Mouse (Mus musculus) CD8-positive naive resting alpha-beta T cell, adult 57 days (primary cell): Measurements from ENCODE around the gene Atpif1. TPM values are rescaled to one million over a fixed set of nuclear protein-coding genes. Genes with fewer than 3 reads are reported as not detected.

ENCODE experiments used
- total RNA-seq: library from RNA; stranded (reverse); gene quantifications from one replicate; pipeline ENCODE4 v1.2.4, GENCODE M21; 2023

The Atpif1 gene
- total RNA-seq: 53.3 TPM

GRCm38 (mm10) chr4:132532981-132533916 lies at the start of gene Atpif1:
TSS of gene Atpif1 (minus strand) at chr4:132533659.

DNA sequence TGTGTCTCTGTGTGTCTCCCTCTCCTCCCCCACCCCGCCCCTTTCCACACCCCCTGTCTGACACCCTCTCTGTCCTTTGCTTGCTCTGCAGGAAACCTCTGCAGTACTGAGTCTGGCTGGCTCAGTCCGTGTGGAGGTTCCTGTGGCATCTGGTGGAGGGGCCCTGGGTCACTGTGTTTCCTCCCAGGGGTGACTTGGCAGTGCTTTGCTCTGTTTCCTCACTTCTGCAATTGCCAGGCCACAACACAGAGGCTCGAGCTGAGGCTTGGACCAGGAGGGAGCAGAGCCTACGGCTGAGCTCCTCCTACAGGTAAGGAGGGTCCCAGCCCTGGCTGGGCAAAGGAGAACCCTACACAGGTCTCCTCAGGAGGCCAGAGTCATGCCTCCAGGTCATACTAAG lies 30.5 kb upstream of the Atpif1 start, which contains the start of gene Ptafr:
TSS of gene Ptafr (plus strand) at position 103 of the 400 bp plus-strand sequence.

GRCm38 (mm10) chr4:132535406-132536121 lies 2.1 kb upstream of the Atpif1 start, which contains the start of gene Dnajc8:
TSS of gene Dnajc8 (plus strand) at chr4:132535550.

GRCm38 (mm10) chr4:132510352-132510798 lies 23.1 kb downstream of the Atpif1 start, which contains the start of gene Sesn2:
TSS of gene Sesn2 (minus strand) at chr4:132510501.

Other genes starting within 250 kb of the Atpif1 start
- gene Rab42, start 230.3 kb downstream of the Atpif1 start, total RNA-seq: not detected
- gene Trnau1ap, start 204.1 kb downstream of the Atpif1 start, total RNA-seq: 28.6 TPM
- gene Rcc1, start 180.1 kb downstream of the Atpif1 start, total RNA-seq: 18.3 TPM
- gene Phactr4, start 111.2 kb downstream of the Atpif1 start, total RNA-seq: 17.1 TPM
- gene Med18, start 69.7 kb downstream of the Atpif1 start, total RNA-seq: 11.1 TPM
- 7.5 TPM for gene Sesn2, start 23.2 kb downstream of the Atpif1 start, total RNA-seq
- 99.7 TPM for gene Dnajc8, start 1.9 kb upstream of the Atpif1 start, total RNA-seq
- 0.55 TPM for gene Ptafr, start 30.4 kb upstream of the Atpif1 start, total RNA-seq
- 39.3 TPM for gene Eya3, start 105.3 kb upstream of the Atpif1 start, total RNA-seq
- gene Xkr8, start 198.9 kb upstream of the Atpif1 start, total RNA-seq: 2.5 TPM
- gene Smpdl3b, start 223.6 kb upstream of the Atpif1 start, total RNA-seq: not detected
- gene Rpa2, start 234.7 kb upstream of the Atpif1 start, total RNA-seq: 48.1 TPM